Mouse (Mus musculus): ENCODE results near the gene Rpl4. TPM values are rescaled to one million over a fixed set of nuclear protein-coding genes. Genes with fewer than 3 reads are reported as not detected.
"Not testable (repeated sequence)": the region's sequence is repeated elsewhere in the genome, so short reads cannot be mapped to it uniquely, and the experiment has no call there.

Rpl4 gene
- total and polyA plus RNA-seq, 3 experiments, result 506 to 7,560 (median 2,582) TPM

DNA sequence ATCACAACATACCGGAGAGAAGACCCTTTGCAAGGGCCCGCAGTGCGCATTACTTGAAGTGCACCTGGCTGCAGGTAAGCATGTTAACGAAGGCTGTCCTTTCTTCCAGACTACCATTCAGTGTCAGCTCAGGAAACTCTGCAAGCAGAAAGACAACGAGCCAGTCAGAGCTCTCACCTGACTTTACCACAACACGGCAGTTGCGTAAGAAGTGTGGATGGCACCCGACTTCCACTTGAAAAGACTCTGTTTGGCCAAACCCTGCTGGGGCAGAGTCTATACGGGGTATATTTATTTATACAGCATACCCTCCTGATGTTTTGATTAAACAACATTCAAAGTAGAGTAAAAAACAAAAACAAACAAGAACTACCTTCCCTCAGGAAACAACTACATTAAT is 33.3 kb upstream of the Rpl4 start:
- Histone ChIP-seq H3K4me1 (ENCODE audit: insufficient read depth, low read depth, low read length) (no peaks in the 10 kb centered on the region), H3K4me3 (ENCODE audit: low read depth, low read length) (no peak overlapping the region), H3K27me3 (ENCODE audit: insufficient read depth, low read length) (no peaks in the 10 kb centered on the region), H3K36me3 (replicated peaks) (peaks cover 88% of the 10 kb centered on the region), H3K9me3 (replicated peaks) (no peaks in the 10 kb centered on the region)
- no peak for DNase-seq (ENCODE audit: low spot score)
- ATAC-seq (ENCODE audit: extremely low read depth, insufficient number of reproducible peaks, low FRiP score, poor library complexity, severe bottlenecking), result no peak
- TF ChIP-seq GATA1 (IDR thresholded peaks at IDR 0.05; ENCODE audit: borderline replicate concordance, low read length), result no peak
- TF ChIP-seq POLR2AphosphoS5 (IDR thresholded peaks at IDR 0.05; ENCODE audit: insufficient replicate concordance, low read depth, low read length), result no peak
- no peak for TF ChIP-seq TAL1 (conservative IDR thresholded peaks at IDR 0.05; ENCODE audit: low read depth, low read length)
- no peak for TF ChIP-seq CTCF (IDR thresholded peaks at IDR 0.05; ENCODE audit: low read depth, low read length)
- TF ChIP-seq GATA2 (IDR thresholded peaks at IDR 0.05; ENCODE audit: borderline replicate concordance, low read depth, low read length), result no peak

DNA sequence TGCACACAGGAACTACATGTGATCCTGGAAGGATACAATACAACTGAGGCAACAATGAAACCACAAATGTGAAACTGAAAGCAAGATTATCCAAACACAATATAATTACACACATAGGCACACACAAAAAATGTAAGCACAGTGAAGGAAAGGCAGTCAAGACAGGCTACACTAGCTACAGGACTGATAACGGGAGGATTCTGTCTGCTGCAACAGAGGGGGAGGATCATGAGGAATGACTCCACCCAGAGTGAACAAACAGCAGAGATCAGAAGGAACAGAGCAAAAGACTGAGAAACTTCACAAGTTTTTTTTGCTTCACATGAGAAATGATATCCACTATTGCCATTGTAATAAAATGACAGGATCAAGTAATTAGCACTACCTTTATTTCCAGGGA is 16.5 kb upstream of the Rpl4 start:
- Histone ChIP-seq H3K4me3 (ENCODE audit: low read depth, low read length) (no peak overlapping the region), H3K36me3 (replicated peaks) (peaks cover 96% of the 10 kb centered on the region), H3K9me3 (replicated peaks) (no peaks in the 10 kb centered on the region), H3K27me3 (ENCODE audit: insufficient read depth, low read length) (no peaks in the 10 kb centered on the region), H3K4me1 (ENCODE audit: insufficient read depth, low read depth, low read length) (peaks cover 2% of the 10 kb centered on the region; the same call in 1 of the 2 replicates)
- no peak for DNase-seq (ENCODE audit: low spot score)
- no peak for ATAC-seq (ENCODE audit: extremely low read depth, insufficient number of reproducible peaks, low FRiP score, poor library complexity, severe bottlenecking)
- TF ChIP-seq TAL1 (conservative IDR thresholded peaks at IDR 0.05; ENCODE audit: low read depth, low read length), result no peak
- no peak for TF ChIP-seq CTCF (IDR thresholded peaks at IDR 0.05; ENCODE audit: low read depth, low read length)
- TF ChIP-seq GATA2 (IDR thresholded peaks at IDR 0.05; ENCODE audit: borderline replicate concordance, low read depth, low read length), result no peak
- TF ChIP-seq GATA1 (IDR thresholded peaks at IDR 0.05; ENCODE audit: borderline replicate concordance, low read length), result no peak
- no peak for TF ChIP-seq POLR2AphosphoS5 (IDR thresholded peaks at IDR 0.05; ENCODE audit: insufficient replicate concordance, low read depth, low read length)

DNA sequence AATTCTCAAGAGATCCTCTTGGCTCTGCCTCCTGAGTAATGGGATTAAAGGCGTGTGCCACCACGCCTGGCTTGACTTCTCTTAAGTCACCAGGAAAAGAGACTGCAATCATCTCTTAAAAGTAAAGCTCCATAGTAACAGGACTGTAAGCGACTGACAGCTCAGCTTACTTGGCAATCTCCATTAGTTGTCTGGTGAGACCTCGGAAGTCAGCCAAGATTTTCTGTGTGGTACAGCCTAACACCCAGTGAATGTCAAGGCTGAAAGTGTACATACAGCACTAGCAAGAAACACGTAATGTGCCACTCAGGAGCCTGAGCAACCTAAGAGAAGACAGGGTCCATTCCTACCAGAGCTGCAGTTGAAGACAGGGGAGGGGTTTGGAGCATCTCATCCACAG is 12.7 kb upstream of the Rpl4 start:
- H3K36me3 ChIP-seq (replicated peaks), result peaks cover 92% of the 10 kb centered on the region

DNA sequence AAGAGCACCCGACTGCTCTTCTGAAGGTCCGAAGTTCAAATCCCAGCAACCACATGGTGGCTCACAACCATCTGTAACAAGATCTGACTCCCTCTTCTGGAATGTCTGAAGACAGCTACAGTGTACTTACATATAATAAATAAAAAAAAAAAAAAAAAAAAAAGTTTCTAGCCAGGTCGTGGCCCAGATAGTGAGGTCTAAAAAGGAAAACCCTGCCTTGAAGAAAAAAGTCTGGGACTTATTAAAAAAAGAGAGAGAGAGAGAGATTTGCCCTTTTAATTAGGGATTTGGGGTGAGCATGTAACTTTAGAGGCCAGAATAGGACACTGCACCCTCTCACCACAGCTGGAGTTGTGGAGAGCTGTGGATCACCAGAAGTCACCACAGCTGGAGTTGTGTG is 3.2 kb upstream of the Rpl4 start:
- peaks cover 58% of the 10 kb centered on the region for H3K36me3 ChIP-seq (replicated peaks)
- not testable (repeated sequence) for H3K4me3 ChIP-seq (ENCODE audit: low read depth, low read length); DNase-seq (ENCODE audit: low spot score)

More for the DNA sequence above, 12.7 kb upstream of the Rpl4 start:
- ATAC-seq (ENCODE audit: extremely low read depth, insufficient number of reproducible peaks, low FRiP score, poor library complexity, severe bottlenecking) (no peak), DNase-seq (ENCODE audit: low spot score) (no peak)
- H3K9me3 ChIP-seq (replicated peaks), result no peaks in the 10 kb centered on the region
- peaks cover 6% of the 10 kb centered on the region; the same call in 1 of the 2 replicates for H3K4me1 ChIP-seq (ENCODE audit: insufficient read depth, low read depth, low read length)
- H3K27me3 ChIP-seq (ENCODE audit: insufficient read depth, low read length), result no peaks in the 10 kb centered on the region
- TF ChIP-seq TAL1 (conservative IDR thresholded peaks at IDR 0.05; ENCODE audit: low read depth, low read length) (no peak), CTCF (IDR thresholded peaks at IDR 0.05; ENCODE audit: low read depth, low read length) (no peak), GATA1 (IDR thresholded peaks at IDR 0.05; ENCODE audit: borderline replicate concordance, low read length) (no peak), POLR2AphosphoS5 (IDR thresholded peaks at IDR 0.05; ENCODE audit: insufficient replicate concordance, low read depth, low read length) (no peak), GATA2 (IDR thresholded peaks at IDR 0.05; ENCODE audit: borderline replicate concordance, low read depth, low read length) (no peak)
- H3K4me3 ChIP-seq (ENCODE audit: low read depth, low read length), result no peak overlapping the region

DNA sequence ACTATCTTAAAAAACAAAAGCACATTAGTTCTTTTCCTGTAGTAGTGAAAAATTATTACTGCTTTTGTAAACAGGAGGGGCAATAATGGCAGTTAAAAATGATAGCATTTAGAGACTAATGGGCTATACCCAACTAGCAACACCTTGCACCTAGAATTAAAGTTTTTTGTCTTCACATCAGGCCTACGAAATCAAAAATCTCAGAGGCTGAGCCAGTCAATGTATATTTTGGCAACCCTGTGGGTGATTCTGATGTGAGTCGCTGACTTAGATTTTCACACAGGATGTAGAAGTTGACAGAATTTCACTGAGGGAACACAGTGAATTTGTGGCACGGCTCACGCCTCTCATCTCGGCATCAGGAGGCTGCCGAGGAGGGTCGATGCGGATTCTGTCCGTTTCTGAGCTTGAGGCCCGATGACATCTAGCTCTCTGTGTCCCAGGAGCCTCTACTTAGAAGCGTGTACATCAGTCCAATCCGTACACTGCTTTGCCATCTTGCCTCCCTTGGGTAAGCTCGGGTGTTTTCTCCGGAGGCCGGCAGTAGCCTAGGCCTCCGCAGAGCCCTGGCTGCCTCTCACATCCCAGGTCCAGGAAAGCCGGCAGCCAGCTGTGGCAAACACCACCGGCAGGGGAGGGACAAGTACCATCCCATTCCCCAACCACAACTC is 895 bp upstream of the Rpl4 start:
- Histone ChIP-seq H3K27me3 (ENCODE audit: insufficient read depth, low read length) (no peaks in the 10 kb centered on the region), H3K4me3 (ENCODE audit: low read depth, low read length) (peak overlapping the region; percentile 82), H3K9me3 (replicated peaks) (no peaks in the 10 kb centered on the region), H3K36me3 (replicated peaks) (peaks cover 59% of the 10 kb centered on the region), H3K4me1 (ENCODE audit: insufficient read depth, low read depth, low read length) (peaks cover 42% of the 10 kb centered on the region)
- TF ChIP-seq TAL1 (conservative IDR thresholded peaks at IDR 0.05; ENCODE audit: low read depth, low read length) (no peak), POLR2AphosphoS5 (IDR thresholded peaks at IDR 0.05; ENCODE audit: insufficient replicate concordance, low read depth, low read length) (no peak), CTCF (IDR thresholded peaks at IDR 0.05; ENCODE audit: low read depth, low read length) (no peak), GATA2 (IDR thresholded peaks at IDR 0.05; ENCODE audit: borderline replicate concordance, low read depth, low read length) (no peak), GATA1 (IDR thresholded peaks at IDR 0.05; ENCODE audit: borderline replicate concordance, low read length) (no peak)
- DNase-seq (ENCODE audit: low spot score) (no peak), ATAC-seq (ENCODE audit: extremely low read depth, insufficient number of reproducible peaks, low FRiP score, poor library complexity, severe bottlenecking) (no peak)

More for the DNA sequence above, 3.2 kb upstream of the Rpl4 start:
- not testable (repeated sequence) for H3K9me3 ChIP-seq (replicated peaks); ATAC-seq (ENCODE audit: extremely low read depth, insufficient number of reproducible peaks, low FRiP score, poor library complexity, severe bottlenecking); H3K27me3 ChIP-seq (ENCODE audit: insufficient read depth, low read length)
- peaks cover 26% of the 10 kb centered on the region for H3K4me1 ChIP-seq (ENCODE audit: insufficient read depth, low read depth, low read length)

DNA sequence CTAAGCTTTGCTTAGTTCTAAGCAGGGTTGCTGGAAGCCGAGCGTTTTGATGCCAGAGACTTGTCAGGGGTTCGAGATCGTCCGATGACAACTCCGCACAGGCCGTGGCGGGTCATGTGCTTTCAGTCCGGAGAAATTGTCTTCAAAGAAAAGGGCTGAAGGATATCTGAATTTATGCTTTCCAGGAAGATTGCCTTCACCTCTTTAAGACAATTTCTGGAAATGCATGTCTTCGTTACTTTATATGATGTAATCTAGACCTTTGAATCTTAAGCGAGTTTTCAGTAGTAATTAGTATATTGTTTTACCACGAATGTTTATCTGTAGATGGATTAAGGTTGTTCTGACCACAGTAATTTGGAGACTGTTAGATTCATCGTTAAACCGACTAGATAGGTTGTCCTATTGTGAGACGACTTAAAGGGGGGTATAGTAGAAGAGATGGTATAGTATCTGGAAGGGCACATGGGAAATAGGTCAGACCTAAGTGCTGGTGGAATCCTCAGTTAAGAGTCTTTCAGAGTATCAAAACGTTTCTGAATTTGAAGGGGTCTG is 568 bp downstream of the Rpl4 start:
- DNase-seq (ENCODE audit: low spot score), result no peak
- Histone ChIP-seq H3K9me3 (replicated peaks) (no peaks in the 10 kb centered on the region), H3K4me3 (ENCODE audit: low read depth, low read length) (peak overlapping the region; percentile 82), H3K4me1 (ENCODE audit: insufficient read depth, low read depth, low read length) (peaks cover 48% of the 10 kb centered on the region), H3K27me3 (ENCODE audit: insufficient read depth, low read length) (no peaks in the 10 kb centered on the region), H3K36me3 (replicated peaks) (peaks cover 58% of the 10 kb centered on the region)
- ATAC-seq (ENCODE audit: extremely low read depth, insufficient number of reproducible peaks, low FRiP score, poor library complexity, severe bottlenecking), result no peak
- TF ChIP-seq TAL1 (conservative IDR thresholded peaks at IDR 0.05; ENCODE audit: low read depth, low read length) (no peak), CTCF (IDR thresholded peaks at IDR 0.05; ENCODE audit: low read depth, low read length) (no peak), GATA1 (IDR thresholded peaks at IDR 0.05; ENCODE audit: borderline replicate concordance, low read length) (no peak), POLR2AphosphoS5 (IDR thresholded peaks at IDR 0.05; ENCODE audit: insufficient replicate concordance, low read depth, low read length) (no peak)
